Mouse (Mus musculus) bone marrow, adult 2 months (tissue): ENCODE results near the gene Det1. TPM values are rescaled to one million over a fixed set of nuclear protein-coding genes. Genes with fewer than 3 reads are reported as not detected.

Experiments
- H3K27ac ChIP-seq: fragments of 200-500 bp; 2 replicates; pipeline ENCODE4 v1.5.1; 2012; ENCODE audit warnings: low read depth, mild to moderate bottlenecking, control low read depth, inconsistent platforms, low read length; ENCODE audit not compliant: control insufficient read depth, poor library complexity, insufficient read depth
- H3K4me1 ChIP-seq: fragments of 200-500 bp; 2 replicates; pipeline ENCODE4 v1.6.1; 2011; ENCODE audit warnings: low read length; ENCODE audit not compliant: control insufficient read depth, insufficient read depth
- H3K4me3 ChIP-seq: fragments of 200-500 bp; replicated peaks from 2 replicates; pipeline ENCODE3; 2011; ENCODE audit warnings: mild to moderate bottlenecking, low read depth, low read length, control low read depth; ENCODE audit not compliant: control insufficient read depth
- CTCF ChIP-seq: fragments of 200-500 bp; IDR thresholded peaks from 2 replicates; pipeline ENCODE4 v1.5.1; 2011; ENCODE audit warnings: low read length, control low read depth; ENCODE audit not compliant: control insufficient read depth, insufficient read depth
- POLR2A ChIP-seq: fragments of 200-500 bp; IDR thresholded peaks from 2 replicates; pipeline ENCODE4 v1.6.1; 2011; ENCODE audit warnings: low read depth, mild to moderate bottlenecking, control low read depth, low read length, borderline replicate concordance; ENCODE audit not compliant: control insufficient read depth
- WGBS: fragments of 180-500 bp; shearing (Covaris S2); methylation state at CpG from one replicate; pipeline ENCODE4 v1.1.7; 2018; 5-methylcytosine and 5-hydroxymethylcytosine counted together
- polyA plus RNA-seq: library from polyadenylated mRNA; stranded (reverse); fragments of >200 nt; gene quantifications from 2 replicates; pipeline ENCODE4 v1.2.4, GENCODE M21; 2011; ENCODE audit warnings: low replicate concordance; ENCODE audit not compliant: missing spikeins, insufficient read depth, insufficient read length

Det1 gene
- polyA plus RNA-seq, 1 experiment, result 5.2 TPM

DNA sequence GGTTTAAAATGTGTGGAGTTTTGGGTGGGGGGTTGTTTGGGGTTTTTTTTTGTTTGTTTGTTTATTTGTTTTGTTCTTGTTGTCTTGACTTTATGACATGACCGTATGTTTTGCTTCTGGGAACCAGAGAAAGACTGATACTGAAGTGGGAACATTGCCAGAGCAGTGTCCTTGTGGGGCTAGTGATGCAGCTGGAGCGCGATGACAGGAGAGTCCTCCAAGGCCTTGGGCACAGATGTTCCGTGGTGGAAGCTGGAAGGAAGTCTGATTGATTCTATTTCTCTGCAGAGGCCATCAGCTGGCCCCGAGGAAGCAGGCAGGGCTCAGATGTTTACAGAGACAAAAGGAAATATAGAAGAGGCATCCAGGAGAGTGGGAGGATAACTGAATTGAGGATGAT lies 61.2 kb downstream of the Det1 start:
- no peak overlapping the region for H3K4me3 ChIP-seq
- TF ChIP-seq CTCF, result no peak
- TF ChIP-seq POLR2A, result no peak
- H3K27ac ChIP-seq, result no peak overlapping the region
- WGBS, result 78% methylated on average over 5 of the region's 5 CpGs
- no peaks in the 10 kb centered on the region for H3K4me1 ChIP-seq

DNA sequence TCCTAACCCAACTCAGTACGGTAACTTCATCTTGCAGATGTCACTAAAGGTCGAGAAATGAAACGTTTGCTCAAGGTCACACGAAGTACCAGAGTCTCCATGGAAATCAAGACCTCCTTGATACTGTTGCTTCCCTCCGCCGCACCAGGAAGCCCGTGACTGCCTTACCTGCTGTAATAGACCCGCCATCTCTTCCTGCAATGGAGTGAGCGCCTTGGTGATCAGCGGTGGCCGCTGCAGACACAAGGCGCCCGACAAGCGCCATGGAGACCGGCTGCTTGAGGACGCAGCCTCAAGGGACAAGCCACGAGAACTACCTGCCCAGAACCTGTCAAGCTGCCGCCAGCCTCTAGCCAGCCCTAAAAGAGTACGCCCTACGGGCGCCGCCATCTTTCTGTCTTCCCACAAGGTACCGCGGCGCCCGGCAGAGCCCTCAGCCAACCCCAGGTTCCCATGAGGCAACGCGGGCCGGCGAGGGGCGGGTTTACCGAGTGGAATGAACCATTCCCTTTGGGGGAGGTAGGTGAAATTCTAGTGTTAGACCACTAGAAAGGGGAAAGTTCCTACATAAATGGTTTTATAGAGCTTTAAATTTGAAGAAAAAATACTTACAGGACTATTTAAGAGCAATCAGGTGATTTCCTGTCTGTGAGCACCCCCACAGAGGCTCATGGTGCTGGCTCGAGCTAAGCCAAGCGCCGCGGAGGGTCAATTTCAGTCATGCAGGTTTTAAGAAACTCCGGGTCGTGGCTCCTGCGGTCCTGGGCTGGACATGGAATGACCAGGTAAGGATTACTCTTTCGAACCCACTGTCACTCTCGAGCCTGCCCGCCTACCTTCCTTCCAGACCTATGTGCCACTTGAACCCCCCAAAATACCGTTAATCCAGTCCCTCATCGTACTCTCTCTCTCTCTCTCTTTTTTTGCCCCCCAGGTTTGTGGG lies 64.2 kb downstream of the Det1 start, which contains the start of the genes Mrps11 and Mrpl46:
Mrps11 (plus strand) TSS at position 481 of the 943 bp plus-strand sequence.
Mrpl46 (minus strand) TSS at position 893 of the 943 bp plus-strand sequence.
- no peak within 1 kb of the TSS; the same call in 1 of the 2 replicates for H3K27ac ChIP-seq
- under 1% methylated on average over 44 of the region's 44 CpGs for WGBS
- H3K4me1 ChIP-seq, result no peaks in the 10 kb centered on the region
- H3K4me3 ChIP-seq, result peak within 1 kb of the TSS; percentile 95
- TF ChIP-seq POLR2A (peak; percentile 55; the same call in 1 of the 2 replicates), CTCF (no peak)

- Histone ChIP-seq H3K4me1 (no peaks in the 10 kb centered on the region), H3K4me3 (no peak overlapping the region), H3K27ac (no peak overlapping the region)
- WGBS, result 86% methylated on average over 5 of the region's 5 CpGs
- TF ChIP-seq POLR2A, result no peak
- no peak for TF ChIP-seq CTCF
Measured at GRCm38 (mm10) chr7:78778741-78779140, 68.3 kb downstream of the Det1 start.

Other genes with a start within 250 kb of the Det1 start
- 0.14 and 1.0 TPM in 2 replicates for gene Ntrk3, start 109.3 kb downstream of the Det1 start, polyA plus RNA-seq
- 20.0 and 24.7 TPM in 2 replicates for gene Mrps11, start 64.1 kb downstream of the Det1 start, polyA plus RNA-seq
- 11.2 and 21.5 TPM in 2 replicates for gene Mrpl46, start 63.7 kb downstream of the Det1 start, polyA plus RNA-seq
- 15.9 and 41.8 TPM in 2 replicates for gene Aen, start 48.6 kb upstream of the Det1 start, polyA plus RNA-seq
- gene Isg20, start 66.2 kb upstream of the Det1 start, polyA plus RNA-seq, result 159 and 207 TPM in 2 replicates
- not detected in 2 replicates for gene Acan, start 206.2 kb upstream of the Det1 start, polyA plus RNA-seq